ENCODE assay signal across 9 mouse cellular contexts in genomic region chr6:83427512-83427911, GRCm38 (mm10). TPM values are rescaled to one million over a fixed set of nuclear protein-coding genes. Genes with fewer than 3 reads are reported as not detected.
A peak's percentile ranks its signal among the peaks of the same experiment; 100 is the strongest.
DNase-seq lines count a peak whose midpoint lies in the region; ATAC-seq and TF ChIP-seq lines count a peak whose summit lies in the region.
"Had no signal": no experiment of that assay in that cellular context is flagged by ENCODE, and none has a peak within 500 bp of the region (broad histone marks: within the 10 kb centered on the region; RNA-seq: fewer than 3 reads in every experiment).

No protein-coding gene starts in this region.

- WGBS in hindbrain, embryonic 15.5 days, result 25% methylated on average over 6 of the region's 6 CpGs
- 17% methylated on average over 6 of the region's 6 CpGs for WGBS in olfactory bulb, adult 2 months

- H3K4me3 ChIP-seq in layer of hippocampus, adult 2 months, result peak overlapping the region; percentile 4; the same call in 1 of the 2 replicates
- H3K4me3 ChIP-seq in hindbrain, embryonic 15.5 days, result no peak overlapping the region
- no peak overlapping the region for H3K4me3 ChIP-seq in olfactory bulb, adult 2 months (ENCODE audit: insufficient read depth, low read depth, low read length)
- no peak overlapping the region for H3K4me3 ChIP-seq in left cerebral cortex, adult 2 months
- H3K4me3 ChIP-seq: liver, embryonic 13.5 days had no signal

- peak overlapping the region; percentile 70 for H3K27ac ChIP-seq in layer of hippocampus, adult 2 months
- peak overlapping the region; percentile 63 for H3K27ac ChIP-seq in hindbrain, embryonic 15.5 days (replicated peaks)
- H3K27ac ChIP-seq in olfactory bulb, adult 2 months (ENCODE audit: insufficient read depth, low read depth, low read length), result peak overlapping the region; percentile 47; the same call in 1 of the 2 replicates
- no peak overlapping the region; the same call in 1 of the 2 replicates for H3K27ac ChIP-seq in left cerebral cortex, adult 2 months
- H3K27ac ChIP-seq: liver, embryonic 13.5 days had no signal

- H3K9me3 ChIP-seq in hindbrain, embryonic 15.5 days, result no peaks in the 10 kb centered on the region
- H3K9me3 ChIP-seq: liver, embryonic 13.5 days had no signal

- intact Hi-C loops in left cerebral cortex, adult 2 months (cut with DNase I), result no loop called here

- H3K4me1 ChIP-seq in hindbrain, embryonic 15.5 days (replicated peaks), result peaks cover 59% of the 10 kb centered on the region
- peaks cover 42% of the 10 kb centered on the region for H3K4me1 ChIP-seq in olfactory bulb, adult 2 months (ENCODE audit: control insufficient read depth, insufficient read depth, low read length)

- no peak for TF ChIP-seq POLR2A in olfactory bulb, adult 2 months (IDR thresholded peaks at IDR 0.05; ENCODE audit: insufficient read depth, low read depth, low read length)

- H3K36me3 ChIP-seq in hindbrain, embryonic 15.5 days, result no peaks in the 10 kb centered on the region

- no peak overlapping the region for H3K4me2 ChIP-seq in hindbrain, embryonic 15.5 days
- H3K4me2 ChIP-seq: liver, embryonic 13.5 days had no signal

- ATAC-seq in hindbrain, embryonic 15.5 days (ENCODE audit: low FRiP score, low read depth), result no peak; the same call in 1 of the 2 replicates

- no peaks in the 10 kb centered on the region for H3K27me3 ChIP-seq in hindbrain, embryonic 15.5 days
- H3K27me3 ChIP-seq: liver, embryonic 13.5 days had no signal

- no peak overlapping the region for H3K9ac ChIP-seq in hindbrain, embryonic 15.5 days
- H3K9ac ChIP-seq: liver, embryonic 13.5 days had no signal

- TF ChIP-seq CTCF in layer of hippocampus, adult 2 months (conservative IDR thresholded peaks at IDR 0.05), result no peak
- TF ChIP-seq CTCF in olfactory bulb, adult 2 months (IDR thresholded peaks at IDR 0.05; ENCODE audit: insufficient read depth, low read depth, low read length), result no peak
- no peak for TF ChIP-seq CTCF in left cerebral cortex, adult 2 months (IDR thresholded peaks at IDR 0.05)

- DNase-seq in embryo, embryonic 10.5 days (ENCODE audit: low spot score), result peak; percentile 38
- no peak for DNase-seq in embryo, embryonic 10 days (ENCODE audit: low spot score)
- no peak for DNase-seq in layer of hippocampus, adult 2 months (ENCODE audit: low spot score in 2 of 2)
- DNase-seq in layer of hippocampus, postnatal 14 days (ENCODE audit: low spot score in 2 of 2), result no peak
- DNase-seq in T-cell, adult 2 months (ENCODE audit: low spot score), result no peak
- DNase-seq in left cerebral cortex, adult 2 months (ENCODE audit: extremely low spot score in 1 of 2, low spot score in 2 of 2), result no peak
- DNase-seq: liver, embryonic 13.5 days had no signal

RNA-seq across cellular contexts. Expression of gene Tet3, which starts 31.4 kb away (rescaled TPM):
- total RNA-seq in layer of hippocampus, adult 2 months (2021), result 10 to 100 TPM; 61.0 to 65.9 TPM
- 100 to 1,000 TPM in 1 of 2 experiments, 10 to 100 TPM in 1; 97.1 to 102 TPM for total RNA-seq in layer of hippocampus, postnatal 14 days (2021)
- 57.7 and 70.9 TPM in 2 replicates for polyA plus RNA-seq in hindbrain, embryonic 15.5 days (2015; fragmentation: Nextera tagmentation; extraction: Ambion mirVana)
- polyA plus RNA-seq in olfactory bulb, adult 2 months (2012; ENCODE audit: insufficient read depth, insufficient read length, low replicate concordance, missing spikeins), result 65.6 and 107 TPM in 2 replicates
- 10 to 100 TPM; 74.6 to 90.0 TPM for total RNA-seq in left cerebral cortex, adult 2 months (2021)
